Mouse (Mus musculus) embryonic stem cell, embryonic (primary cell): ENCODE results near the gene 6030498E09Rik.

Experiments
- CTCF ChIA-PET, 4 experiments: fragments of 300-600 bp in 2 of 4; fragments of 350-600 bp in 2 of 4; sonication (Branson Sonifier 250); formaldehyde crosslinking; loops; one replicate each; lab custom pipeline; 2022; ENCODE audit warnings: inconsistent platforms in 2 of 4; lab: Charles Lee
- POLR2A ChIA-PET, 4 experiments: fragments of 300-600 bp in 2 of 4; fragments of 350-600 bp in 2 of 4; sonication (Branson Sonifier 250); formaldehyde crosslinking; loops; one replicate each; lab custom pipeline; 2022; ENCODE audit warnings: antibody characterized with exemption in 4 of 4, inconsistent platforms in 1 of 4; lab: Charles Lee

6030498E09Rik gene

GRCm38 (mm10) chrX:38772478-38772877, at the start of gene 6030498E09Rik:
Gene 6030498E09Rik (plus strand): TSS chrX:38772671.
- CTCF ChIA-PET = interaction anchor here in 2 of 4 experiments (0.6 to 1.6 kb wide), 3 partner anchors 81 to 591 kb away, joined by 3 to 6 read pairs (median 4); no protein-coding TSS in a partner anchor
- POLR2A ChIA-PET = no interaction called here

DNA sequence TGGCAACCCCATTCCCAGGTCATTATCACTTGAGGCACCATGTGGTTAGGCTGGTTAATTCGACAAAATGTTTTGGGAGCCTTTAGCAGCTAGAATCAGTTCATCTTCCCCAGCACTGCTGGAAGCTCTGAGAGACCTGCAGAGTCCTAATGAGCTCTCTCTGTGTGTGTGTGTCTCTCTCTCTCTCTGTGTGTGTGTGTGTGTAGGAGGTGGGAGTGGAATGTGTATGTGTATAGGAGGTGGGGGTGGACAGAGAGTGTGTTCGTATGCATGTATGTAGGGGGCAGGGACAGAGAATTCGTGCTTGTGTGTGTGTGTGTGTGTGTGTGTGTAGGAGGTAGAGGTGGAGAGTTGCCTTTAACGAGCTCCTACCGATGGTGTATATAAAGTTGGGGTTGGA, 42.4 kb upstream of the 6030498E09Rik start:
- POLR2A ChIA-PET = no interaction called here
- CTCF ChIA-PET = no interaction called here

DNA sequence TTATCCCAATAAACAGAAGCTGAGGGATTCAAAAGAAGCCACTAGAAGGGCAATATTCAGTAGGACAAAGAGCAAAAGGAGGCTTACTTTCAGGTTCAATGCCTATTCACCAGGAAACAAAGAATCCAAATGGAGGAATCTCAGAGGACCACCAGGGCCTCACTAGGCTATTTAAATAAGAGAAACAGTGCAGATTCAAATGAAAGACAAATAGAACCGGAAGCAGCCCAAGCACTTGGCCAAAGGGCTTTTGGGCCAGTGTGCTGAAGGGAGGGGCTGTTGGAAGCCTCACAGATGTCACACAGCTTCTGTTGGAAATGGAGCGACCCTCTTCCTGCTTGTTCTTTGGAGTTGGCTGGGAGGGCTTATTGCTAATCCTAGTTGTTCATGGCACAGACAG, 41.8 kb upstream of the 6030498E09Rik start:
- CTCF ChIA-PET = no interaction called here
- POLR2A ChIA-PET = no interaction called here

GRCm38 (mm10) chrX:38733683-38734082, 38.8 kb upstream of the 6030498E09Rik start:
- ChIA-PET CTCF (no interaction called here), POLR2A (no interaction called here)

DNA sequence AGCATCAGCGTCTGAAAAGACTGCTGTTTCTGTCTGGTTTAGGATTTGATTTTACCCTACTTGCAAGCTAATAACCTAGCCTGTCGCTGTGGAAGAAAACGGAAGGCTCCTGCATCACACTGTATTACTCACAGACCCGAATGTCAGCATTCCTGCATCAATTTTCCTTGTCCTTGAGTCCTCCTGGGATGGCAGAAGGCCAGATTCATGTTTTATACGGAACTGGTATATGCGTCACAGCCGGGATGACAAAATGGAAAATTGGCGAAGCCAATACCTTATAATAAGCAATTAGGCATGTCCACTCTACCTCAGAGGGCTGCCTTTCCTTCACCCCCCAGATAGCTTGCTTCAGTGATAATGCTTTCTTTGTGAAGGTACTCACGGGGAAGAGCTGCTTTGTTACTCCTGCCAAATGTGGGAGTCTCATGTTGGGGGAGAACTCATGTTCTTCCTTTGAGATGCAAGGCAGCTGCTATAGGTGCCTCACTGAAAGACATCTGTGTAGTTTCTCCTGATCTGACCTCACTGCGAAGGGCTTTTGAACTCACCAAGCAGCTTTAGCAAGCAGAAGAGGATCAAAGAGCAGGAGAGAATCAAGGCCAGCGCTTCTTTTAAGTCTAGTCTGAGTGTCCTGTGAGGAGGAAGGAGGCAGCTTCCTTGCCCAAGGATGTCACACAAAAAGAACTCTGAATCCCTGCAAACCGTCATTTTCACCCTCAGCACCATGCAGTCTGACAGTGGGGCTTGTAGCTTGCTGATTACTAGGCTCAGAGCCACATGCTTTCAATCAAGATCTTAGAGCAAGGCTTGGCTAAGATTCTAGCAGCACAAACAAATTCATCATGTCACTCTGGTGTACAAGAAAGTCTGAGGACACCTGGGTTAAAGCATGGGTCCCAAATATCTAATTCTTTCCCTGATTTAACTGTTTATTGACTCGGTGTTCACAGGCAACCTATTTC, 37.3 kb upstream of the 6030498E09Rik start:
- CTCF ChIA-PET = interaction anchor here in 1 of 4 experiments (0.6 kb wide), 1 partner anchor 485 kb away, joined by 3 read pairs; no protein-coding TSS in a partner anchor
- POLR2A ChIA-PET = no interaction called here

GRCm38 (mm10) chrX:38771453-38771852, 1.0 kb upstream of the 6030498E09Rik start:
- CTCF ChIA-PET = interaction anchor here in 2 of 4 experiments (0.6 to 1.6 kb wide), 3 partner anchors 80 to 521 kb away, joined by 3 to 6 read pairs (median 3); no protein-coding TSS in a partner anchor
- POLR2A ChIA-PET = no interaction called here

- ChIA-PET POLR2A (no interaction called here), CTCF (interaction anchor here in 3 of 4 experiments (0.6 to 1.6 kb wide), 5 partner anchors 81 to 590 kb away, joined by 3 to 6 read pairs (median 3); no protein-coding TSS in a partner anchor)
Observed at GRCm38 (mm10) chrX:38771886-38772285, 585 bp upstream of the 6030498E09Rik start.

GRCm38 (mm10) chrX:38794373-38794772, 21.9 kb downstream of the 6030498E09Rik start:
- ChIA-PET POLR2A (interaction anchor here in 1 of 4 experiments (0.5 kb wide), 1 partner anchor 117 kb away, joined by 4 read pairs; no protein-coding TSS in a partner anchor), CTCF (no interaction called here)

DNA sequence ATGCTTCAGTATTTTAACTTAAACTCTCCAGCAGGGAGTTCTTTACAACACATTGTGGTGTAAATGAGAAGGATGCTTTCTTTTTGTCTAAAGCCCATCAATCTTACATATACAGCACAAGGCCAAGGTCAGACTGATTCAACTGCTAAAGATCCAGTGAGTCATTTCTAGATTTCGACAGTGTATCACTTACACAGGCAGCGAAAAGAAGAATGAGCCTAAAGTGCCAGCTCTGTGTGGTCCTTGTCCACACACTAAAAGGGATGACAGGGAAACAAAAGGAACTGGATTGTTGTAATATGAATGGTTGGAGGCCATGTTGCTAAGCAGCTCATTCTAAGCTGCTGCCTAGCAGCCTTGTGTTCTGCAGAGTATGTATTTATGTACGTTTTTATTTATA, 41.5 kb downstream of the 6030498E09Rik start:
- ChIA-PET CTCF (no interaction called here), POLR2A (no interaction called here)

DNA sequence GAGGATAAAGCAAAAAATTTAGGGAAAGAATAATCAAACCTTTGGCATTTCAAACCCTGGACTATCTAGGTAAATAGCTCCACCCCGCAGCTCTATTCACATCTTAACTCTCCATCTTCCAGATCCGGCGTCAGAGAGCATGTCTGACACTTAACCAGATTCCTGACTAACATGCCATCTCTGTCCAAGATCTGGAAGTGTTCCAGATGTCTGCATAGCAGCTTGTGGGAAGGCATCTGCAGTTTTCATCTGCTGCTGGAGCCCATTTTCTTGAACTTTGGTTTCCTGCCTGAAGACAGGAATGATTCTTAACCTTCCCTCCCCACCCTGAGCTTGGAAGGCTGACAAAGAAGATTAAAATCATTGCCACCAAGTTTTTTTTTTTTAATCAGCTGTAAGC, 44.4 kb downstream of the 6030498E09Rik start:
- POLR2A ChIA-PET = no interaction called here
- CTCF ChIA-PET = no interaction called here

- ChIA-PET POLR2A (no interaction called here), CTCF (no interaction called here)
Observed at GRCm38 (mm10) chrX:38958571-38958970, 186.1 kb downstream of the 6030498E09Rik start.

DNA sequence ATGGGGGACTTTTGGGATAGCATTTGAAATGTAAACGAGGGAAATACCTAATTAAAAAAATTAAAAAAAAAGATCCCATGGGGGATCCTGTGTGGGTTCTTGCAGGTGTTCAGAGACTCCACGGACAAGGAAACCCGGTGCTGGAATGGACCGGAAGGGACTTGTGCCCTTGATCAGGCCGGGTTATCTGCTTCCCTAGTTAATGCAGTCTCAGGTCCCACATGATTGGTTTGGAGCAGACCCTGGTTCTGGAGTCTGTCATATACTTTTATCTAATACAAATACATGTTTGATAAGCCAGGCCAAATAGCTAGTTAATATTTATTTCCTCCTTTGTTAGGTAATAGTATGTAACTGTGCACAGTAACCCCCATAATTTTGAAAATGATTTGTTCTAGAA, 223.8 kb downstream of the 6030498E09Rik start:
- CTCF ChIA-PET = no interaction called here
- POLR2A ChIA-PET = no interaction called here
